Mouse (Mus musculus): ENCODE measurements around the gene Ctnnb1.

Ctnnb1 gene

DNA sequence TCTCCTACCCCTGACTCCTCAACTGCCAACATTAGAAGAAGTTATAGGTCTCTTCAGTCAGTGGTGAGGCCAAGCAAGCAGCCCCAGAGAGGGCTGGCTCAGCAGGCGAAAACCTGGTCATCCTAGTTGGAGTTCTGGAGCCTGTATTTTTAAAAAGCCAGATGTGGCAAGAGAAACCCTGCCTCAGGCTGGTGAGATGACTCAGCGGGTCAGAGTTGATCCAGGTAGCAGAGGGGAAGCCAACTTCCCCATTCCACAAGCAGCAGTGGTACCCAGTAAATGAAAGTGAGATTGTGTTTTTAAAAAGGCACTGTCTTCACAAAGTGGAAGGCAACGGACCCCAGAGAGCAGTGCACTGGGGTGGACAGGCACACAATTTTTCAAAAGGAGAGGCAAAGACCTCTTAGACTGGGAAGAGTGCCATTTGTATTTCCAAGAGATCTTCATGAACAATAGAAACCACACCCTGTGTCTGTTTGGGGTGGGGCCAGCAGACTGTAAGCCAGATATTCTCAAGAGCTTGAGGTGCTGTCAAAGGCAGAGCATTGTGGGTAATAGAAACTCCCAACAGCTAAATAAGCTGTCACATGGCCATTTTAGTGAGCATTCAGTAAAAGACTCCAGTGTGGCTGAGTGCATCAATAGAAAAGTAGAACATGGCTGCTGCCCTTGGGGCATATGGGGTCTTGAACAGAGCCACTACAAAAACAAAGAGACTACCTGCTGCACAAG is 33.1 kb downstream of the Ctnnb1 start:
- no peak for DNase-seq (ENCODE audit: low spot score in 2 of 2)

GRCm38 (mm10) chr9:120963104-120963503 is 34.1 kb downstream of the Ctnnb1 start:
- DNase-seq (ENCODE audit: low spot score in 2 of 2) = no peak

DNA sequence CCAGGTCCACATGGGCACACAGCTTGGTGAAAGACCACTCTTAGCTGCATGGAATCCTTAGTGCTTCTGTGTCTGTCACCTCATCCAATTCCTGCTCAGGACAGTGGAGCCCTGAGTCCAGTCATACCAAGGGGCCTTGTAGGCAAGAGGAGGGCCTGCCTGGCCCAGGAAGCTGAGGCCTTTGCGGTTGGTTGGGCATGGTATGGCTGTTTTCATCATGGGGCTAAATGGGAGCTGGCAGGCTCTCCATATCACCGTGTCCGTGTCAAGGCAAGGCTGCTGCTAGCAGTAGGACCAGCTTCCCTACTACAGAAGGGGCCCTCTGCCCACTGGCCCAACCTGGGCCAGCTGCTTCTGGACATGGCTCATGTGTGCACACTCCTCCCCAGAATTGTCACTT is 34.7 kb downstream of the Ctnnb1 start:
- no peak for DNase-seq (ENCODE audit: low spot score in 2 of 2)

- no peak for DNase-seq (ENCODE audit: low spot score in 2 of 2)
These were observed 35.2 kb downstream of the Ctnnb1 start for GRCm38 (mm10) chr9:120964224-120964623.

GRCm38 (mm10) chr9:120965007-120965406 is 36.0 kb downstream of the Ctnnb1 start:
- DNase-seq (ENCODE audit: low spot score in 2 of 2) = no peak

GRCm38 (mm10) chr9:120973026-120973515 is 44.1 kb downstream of the Ctnnb1 start:
- DNase-seq (ENCODE audit: low spot score in 2 of 2) = no peak

DNA sequence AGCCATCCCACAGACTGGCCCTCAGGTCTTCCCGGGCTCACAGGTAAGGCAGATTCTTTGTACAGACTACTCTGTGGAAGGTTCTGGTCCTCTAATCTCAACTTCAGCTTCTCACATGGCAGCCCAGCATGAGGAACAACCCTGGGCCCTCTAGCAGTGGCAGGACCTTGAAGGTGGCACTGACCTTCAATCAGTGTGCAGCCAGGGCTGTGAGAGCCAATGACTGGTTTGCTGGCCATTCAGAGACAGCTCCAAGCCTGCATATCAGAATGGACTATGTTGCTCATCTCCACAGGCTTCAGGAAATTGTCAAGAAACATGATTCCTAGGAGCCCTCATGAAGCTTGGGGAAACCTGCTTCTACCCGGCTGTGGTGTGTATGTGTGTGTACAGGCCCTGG is 45.2 kb downstream of the Ctnnb1 start:
- no peak for DNase-seq (ENCODE audit: low spot score in 2 of 2)

DNA sequence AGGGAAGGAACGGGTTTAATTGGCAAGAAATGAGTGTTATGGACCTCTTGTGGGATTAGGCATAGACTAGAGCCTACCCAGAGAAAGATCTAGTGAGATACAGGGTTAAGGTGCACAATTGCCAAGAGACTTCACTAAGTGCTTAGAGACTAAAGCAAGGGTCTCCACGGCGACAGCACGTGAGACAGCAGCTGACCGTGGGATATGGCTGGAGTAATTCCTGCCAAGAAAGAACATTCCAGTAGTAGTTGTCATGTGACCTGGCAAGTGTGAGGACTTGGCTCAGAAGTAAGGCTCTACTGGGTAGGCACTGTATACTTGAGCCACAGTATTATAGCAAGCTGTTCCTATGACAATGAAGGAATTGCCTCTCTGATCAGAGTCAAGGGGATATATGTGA is 47.1 kb downstream of the Ctnnb1 start:
- no peak for DNase-seq (ENCODE audit: low spot score in 2 of 2)

DNA sequence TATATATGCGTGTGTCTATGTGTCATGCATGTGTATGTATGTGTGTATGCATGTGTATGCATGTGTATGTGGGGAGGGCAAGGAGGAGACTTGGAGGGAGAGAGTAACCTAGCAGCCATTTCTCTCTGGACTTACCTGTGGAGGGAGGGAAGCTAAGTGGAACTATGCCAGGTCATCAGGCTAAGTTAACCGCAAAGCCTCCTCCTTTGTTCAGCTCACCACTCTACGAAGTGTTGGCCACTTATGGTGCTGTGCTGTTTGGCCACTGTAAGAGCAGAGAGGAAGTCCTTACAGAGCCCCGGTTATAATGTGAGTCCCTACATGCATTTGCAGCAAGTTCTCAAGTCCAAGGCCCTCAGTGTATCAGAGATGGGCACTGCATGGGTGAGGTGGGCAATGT is 47.8 kb downstream of the Ctnnb1 start:
- DNase-seq (ENCODE audit: low spot score in 2 of 2) = no peak

DNA sequence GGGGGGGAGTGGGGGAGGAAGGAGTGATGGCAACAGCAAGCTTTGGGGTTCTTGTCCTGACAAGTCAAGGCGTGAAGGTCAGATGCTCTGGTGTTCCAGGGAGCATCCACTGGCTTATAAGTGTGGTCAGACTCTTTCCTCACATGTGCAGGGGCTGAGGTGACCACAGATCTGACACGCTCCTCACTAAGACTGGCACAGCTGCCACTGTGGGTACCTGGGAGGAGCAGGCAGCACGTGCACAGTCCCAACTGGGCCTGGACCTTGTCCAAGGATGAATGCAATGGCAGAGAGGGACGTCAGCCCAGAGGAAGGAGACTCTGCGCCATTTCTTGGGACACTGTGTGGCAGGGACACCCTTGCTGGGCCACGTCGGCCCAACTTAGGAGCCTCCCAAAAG is 52.8 kb downstream of the Ctnnb1 start:
- no peak for DNase-seq (ENCODE audit: low spot score in 2 of 2)

DNA sequence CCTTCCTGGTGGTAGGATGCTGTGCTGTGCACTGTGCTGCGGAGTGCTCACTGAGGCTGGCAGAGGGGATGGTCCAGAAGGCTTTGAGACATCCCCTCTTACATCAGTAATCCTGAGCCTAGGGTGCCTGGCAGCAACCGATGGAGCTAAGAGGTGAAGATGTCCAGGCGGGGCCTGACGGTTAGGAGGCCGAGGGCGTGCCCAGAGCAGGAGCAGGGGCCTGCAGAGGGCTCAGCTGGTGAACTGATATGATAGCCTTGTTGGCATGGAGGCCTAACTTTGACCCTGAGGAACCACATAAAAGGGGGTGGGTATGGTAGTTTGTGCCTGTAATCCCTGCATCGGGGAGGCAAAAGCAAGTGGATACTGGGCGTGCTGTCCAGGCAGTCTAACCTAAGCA is 54.8 kb downstream of the Ctnnb1 start:
- no peak for DNase-seq (ENCODE audit: low spot score in 2 of 2)

DNA sequence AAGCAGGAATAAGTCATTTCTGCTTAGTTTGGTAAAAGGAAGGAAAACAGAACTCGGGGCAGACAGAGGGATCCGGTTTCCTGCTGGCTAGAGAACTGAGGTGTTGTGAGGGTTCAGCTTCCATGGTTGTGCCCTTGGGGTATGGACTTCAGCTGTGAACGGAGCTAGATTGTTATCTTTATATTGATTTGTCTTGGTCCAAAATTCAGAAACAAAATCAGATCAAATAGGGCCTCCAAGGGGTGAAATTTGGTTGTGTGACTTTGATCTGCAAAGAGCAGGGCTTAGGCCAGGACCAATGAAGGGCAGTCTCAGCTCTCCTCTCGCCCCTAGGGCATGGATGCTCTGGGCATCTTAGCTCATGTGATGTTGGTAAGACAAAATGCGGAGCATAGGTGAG is 55.5 kb downstream of the Ctnnb1 start:
- no peak for DNase-seq (ENCODE audit: low spot score in 2 of 2)

GRCm38 (mm10) chr9:120985009-120985408 is 56.0 kb downstream of the Ctnnb1 start:
- no peak for DNase-seq (ENCODE audit: low spot score in 2 of 2)

DNA sequence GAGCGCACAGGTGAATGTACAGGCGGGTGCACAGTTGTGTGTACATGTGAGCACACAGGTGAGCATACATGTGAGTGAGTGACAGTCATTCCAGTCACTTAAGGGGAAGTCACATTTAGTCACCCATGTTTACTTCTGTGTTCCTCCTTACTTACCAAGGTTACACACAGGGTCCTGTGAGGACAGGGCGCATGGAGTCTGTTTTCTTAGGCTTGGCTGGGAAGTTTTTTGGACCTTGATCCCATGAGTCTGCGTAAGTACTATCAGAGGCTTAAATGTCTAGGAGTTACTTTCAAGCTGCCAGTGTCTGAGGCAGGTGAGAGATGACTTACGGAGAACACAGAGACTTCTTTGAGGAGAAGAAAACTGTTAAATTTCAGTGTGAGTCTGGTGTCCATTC is 56.5 kb downstream of the Ctnnb1 start:
- no peak for DNase-seq (ENCODE audit: low spot score in 2 of 2)

DNA sequence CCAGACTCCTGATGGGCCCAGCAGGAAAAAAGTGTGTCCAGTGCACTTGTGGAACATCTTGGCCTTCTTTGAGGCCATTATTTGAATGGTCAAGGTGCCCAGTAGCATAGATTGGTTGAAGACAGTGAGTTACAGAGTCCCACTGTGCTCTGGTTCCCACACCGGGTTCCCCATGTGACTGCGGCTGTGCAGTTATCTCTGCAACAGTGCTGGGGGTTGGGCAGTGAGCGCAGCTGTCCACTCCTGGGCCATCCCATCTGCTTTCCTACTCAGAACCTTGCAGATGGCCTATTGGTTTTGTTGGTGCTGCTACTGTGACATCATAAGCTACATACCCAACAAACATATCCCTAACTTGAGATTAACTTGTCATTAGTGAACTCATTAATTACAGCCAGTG is 57.2 kb downstream of the Ctnnb1 start:
- no peak for DNase-seq (ENCODE audit: low spot score in 2 of 2)

DNA sequence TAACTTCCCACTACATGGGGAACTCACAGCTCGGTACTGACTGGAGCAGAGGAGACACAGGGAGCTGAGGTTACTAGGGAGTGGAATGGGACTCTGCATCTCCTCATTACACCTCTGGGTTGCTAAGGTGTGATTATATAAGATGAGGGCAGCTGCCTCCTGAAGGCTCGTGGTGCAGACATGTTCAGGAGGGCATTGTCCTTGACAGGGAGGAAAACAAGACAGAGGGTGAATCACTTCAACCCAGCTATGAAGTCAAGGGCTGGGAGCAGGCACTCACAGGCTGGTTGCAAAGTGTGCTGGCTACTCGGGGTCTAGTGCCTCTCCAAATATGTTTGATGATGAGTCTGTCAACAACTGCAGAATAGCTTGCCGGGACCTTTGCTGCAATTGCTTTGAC is 58.0 kb downstream of the Ctnnb1 start:
- no peak for DNase-seq (ENCODE audit: low spot score in 2 of 2)

DNA sequence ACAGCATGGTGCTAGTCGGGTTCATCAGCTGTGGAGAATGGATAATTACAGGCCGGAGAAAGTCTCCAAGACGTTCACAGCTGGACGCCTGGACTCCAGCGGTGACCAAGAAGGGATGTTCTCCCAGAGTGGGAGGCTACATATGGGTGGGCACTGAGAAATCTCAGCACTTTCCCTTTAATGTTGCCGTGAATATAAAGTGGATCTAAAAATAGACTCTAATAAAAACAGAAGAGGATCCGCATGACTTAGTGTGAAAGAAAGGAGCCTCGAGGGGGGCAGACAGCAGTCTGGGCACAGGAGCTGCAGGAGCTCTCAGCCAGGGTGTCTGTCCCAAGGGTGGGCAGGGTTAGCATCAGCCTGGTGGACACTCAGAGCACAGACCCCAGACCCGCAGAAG is 59.1 kb downstream of the Ctnnb1 start:
- no peak for DNase-seq (ENCODE audit: low spot score in 2 of 2)

- no peak for DNase-seq (ENCODE audit: low spot score in 2 of 2)
These were observed 61.0 kb downstream of the Ctnnb1 start for GRCm38 (mm10) chr9:120989806-120990700.

DNA sequence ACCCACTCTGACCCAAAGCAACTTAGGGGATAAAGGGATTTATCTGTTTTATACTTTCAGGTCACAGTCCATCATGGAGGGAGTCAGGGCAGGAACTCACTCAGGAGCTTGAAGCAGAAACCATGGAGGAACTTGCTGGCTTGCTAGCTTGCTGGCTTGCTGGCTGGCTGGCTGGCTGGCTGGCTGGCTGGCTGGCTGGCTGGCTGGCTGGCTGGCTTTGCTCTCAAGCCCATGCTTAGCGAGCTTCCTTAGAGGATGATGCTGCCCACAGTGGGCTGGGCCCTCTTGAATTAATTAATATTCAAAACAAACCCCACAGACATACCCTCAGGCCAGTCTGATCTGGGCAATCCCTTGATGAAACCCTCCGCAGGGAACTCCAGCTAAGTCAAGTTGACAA is 62.8 kb downstream of the Ctnnb1 start:
- DNase-seq (ENCODE audit: low spot score in 2 of 2) = no peak

DNA sequence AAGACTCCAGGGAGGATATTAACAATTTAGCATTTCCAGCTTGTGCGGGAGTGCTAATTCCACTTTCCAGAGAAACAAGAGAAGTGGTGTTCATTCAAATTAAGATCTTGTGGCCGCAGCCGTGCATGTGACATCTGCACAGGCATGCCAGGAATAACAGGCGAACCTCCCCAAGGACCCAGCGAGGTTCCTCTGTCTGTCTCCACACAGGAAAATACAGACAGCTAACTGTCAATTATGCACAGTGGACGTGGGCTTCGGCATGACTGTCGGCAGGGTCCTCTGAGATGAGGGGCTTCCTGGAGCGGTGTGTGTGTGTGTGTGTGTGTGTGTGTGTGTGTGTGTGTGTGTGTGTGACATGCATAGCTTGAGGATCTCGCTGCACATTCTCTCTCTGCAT is 64.0 kb downstream of the Ctnnb1 start:
- DNase-seq (ENCODE audit: low spot score in 2 of 2) = no peak

GRCm38 (mm10) chr9:120994223-120995155 is 65.5 kb downstream of the Ctnnb1 start:
- DNase-seq (ENCODE audit: low spot score in 2 of 2) = no peak

- DNase-seq (ENCODE audit: low spot score in 2 of 2) = no peak
These were observed 69.7 kb downstream of the Ctnnb1 start for GRCm38 (mm10) chr9:120998696-120999095.

All from urinary bladder, adult 18-20 months (tissue).